Mouse (Mus musculus) ES-Bruce4 (cell line): ENCODE data around the gene Myb. TPM values are rescaled to one million over a fixed set of nuclear protein-coding genes. Genes with fewer than 3 reads are reported as not detected.

Source experiments
- H3K27ac ChIP-seq: 2 replicates; pipeline ENCODE4 v1.5.1; 2012; ENCODE audit warnings: low read length, inconsistent platforms; ENCODE audit not compliant: insufficient read depth
- H3K27me3 ChIP-seq: 2 replicates; pipeline ENCODE4 v1.6.1; 2012; ENCODE audit warnings: mild to moderate bottlenecking, low read length, inconsistent platforms; ENCODE audit not compliant: control insufficient read depth, poor library complexity, insufficient read depth, severe bottlenecking
- H3K36me3 ChIP-seq: 2 replicates; pipeline ENCODE4 v1.6.1; 2012; ENCODE audit warnings: inconsistent platforms, mild to moderate bottlenecking, low read length, moderate library complexity; ENCODE audit not compliant: control insufficient read depth, poor library complexity, insufficient read depth, severe bottlenecking
- H3K4me1 ChIP-seq: one replicate; pipeline ENCODE4 v1.8.1; 2011; ENCODE audit warnings: low read length; ENCODE audit not compliant: control insufficient read depth, insufficient read depth
- H3K4me3 ChIP-seq: 2 replicates; pipeline ENCODE4 v1.5.1; 2011; ENCODE audit warnings: low read depth, mild to moderate bottlenecking, low read length
- H3K9ac ChIP-seq: 2 replicates; pipeline ENCODE4 v1.6.1; 2012; ENCODE audit warnings: low read depth, mild to moderate bottlenecking, inconsistent platforms; ENCODE audit not compliant: poor library complexity, severe bottlenecking
- H3K9me3 ChIP-seq: replicated peaks from 2 replicates; pipeline ENCODE4 v1.6.1; 2012; ENCODE audit warnings: mild to moderate bottlenecking, low read length, inconsistent platforms; ENCODE audit not compliant: control insufficient read depth, poor library complexity, insufficient read depth, severe bottlenecking
- CTCF ChIP-seq: IDR thresholded peaks from one replicate; pipeline ENCODE4 v1.8.1; 2011; ENCODE audit warnings: low read depth, low read length
- EP300 ChIP-seq: IDR thresholded peaks from 2 replicates; pipeline ENCODE4 v1.6.1; 2011; ENCODE audit warnings: low read depth, low read length; ENCODE audit not compliant: insufficient read depth
- POLR2A ChIP-seq: IDR thresholded peaks from one replicate; pipeline ENCODE4 v1.8.1; 2011; ENCODE audit warnings: low read length; ENCODE audit not compliant: insufficient read depth
- polyA plus RNA-seq: library from polyadenylated mRNA; stranded (reverse); fragments of >200 nt; gene quantifications from 2 replicates; pipeline ENCODE4 v1.2.4, GENCODE M21; 2011; ENCODE audit warnings: low read depth; ENCODE audit not compliant: missing spikeins, insufficient read depth, insufficient read length

The Myb gene
- polyA plus RNA-seq, 1 experiment: 11.3 TPM

DNA sequence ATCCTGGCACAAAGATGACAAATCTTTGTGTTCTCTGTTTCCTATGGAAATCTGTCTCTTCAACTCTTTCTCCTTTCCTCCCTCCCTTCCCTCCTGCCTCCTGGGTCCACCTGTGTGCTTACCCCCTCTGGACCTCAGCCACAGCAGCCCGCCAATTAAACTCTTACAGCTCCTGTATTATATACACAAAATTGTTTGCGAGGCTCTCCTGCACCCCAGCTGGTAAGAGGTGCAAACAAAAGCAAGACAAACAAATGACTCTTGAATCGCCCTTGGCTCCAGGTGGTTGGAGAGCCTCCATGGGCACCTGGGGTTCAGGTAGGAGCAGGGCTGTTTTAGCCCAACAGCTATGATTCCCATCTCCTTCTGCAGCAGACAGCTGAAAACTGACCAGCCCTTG is 71.2 kb downstream of the Myb start:
- H3K4me1 ChIP-seq: peaks cover 11% of the 10 kb centered on the region
- no peaks in the 10 kb centered on the region for H3K9me3 ChIP-seq
- H3K36me3 ChIP-seq: no peaks in the 10 kb centered on the region
- H3K27me3 ChIP-seq: no peaks in the 10 kb centered on the region
- H3K9ac ChIP-seq: no peak overlapping the region
- TF ChIP-seq EP300: no peak
- TF ChIP-seq POLR2A: no peak
- no peak for TF ChIP-seq CTCF
- no peak overlapping the region for H3K4me3 ChIP-seq
- H3K27ac ChIP-seq: no peak overlapping the region

DNA sequence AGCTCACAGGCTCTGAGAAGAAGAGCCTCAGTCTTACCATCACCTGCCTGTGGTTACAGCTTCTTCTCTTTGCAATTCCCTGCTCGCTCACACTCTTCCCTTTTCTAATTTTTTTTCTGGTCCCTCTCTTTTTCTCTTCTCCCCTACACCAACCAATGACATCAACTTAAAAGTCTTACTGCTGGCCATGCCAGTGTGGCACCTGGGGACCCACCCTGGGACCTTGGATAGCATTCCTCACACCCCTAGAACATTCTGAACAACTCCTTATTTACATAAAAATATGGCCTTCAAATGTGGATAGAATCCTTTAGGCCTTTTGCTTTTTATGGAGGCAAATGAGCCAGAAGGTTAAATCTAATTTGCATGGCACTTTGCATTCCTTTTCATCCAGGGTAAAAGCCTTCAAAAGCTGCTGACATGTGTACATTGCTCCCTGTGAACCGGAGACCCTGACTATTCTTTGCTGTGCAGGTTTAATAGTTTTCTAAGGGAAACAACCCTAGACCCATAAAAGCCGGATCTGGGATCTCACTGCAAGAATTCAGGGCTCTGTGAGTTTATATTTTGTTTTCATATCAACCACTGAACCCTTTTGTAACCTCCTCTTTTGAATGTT is 73.1 kb downstream of the Myb start:
- TF ChIP-seq POLR2A (no peak), CTCF (no peak), EP300 (no peak)
- Histone ChIP-seq H3K4me3 (no peak overlapping the region), H3K4me1 (peaks cover 10% of the 10 kb centered on the region), H3K36me3 (no peaks in the 10 kb centered on the region), H3K27ac (no peak overlapping the region), H3K9ac (no peak overlapping the region), H3K27me3 (no peaks in the 10 kb centered on the region), H3K9me3 (no peaks in the 10 kb centered on the region)

- no peaks in the 10 kb centered on the region for H3K27me3 ChIP-seq
- TF ChIP-seq POLR2A (no peak), CTCF (no peak), EP300 (no peak)
These were observed 75.7 kb downstream of the Myb start for GRCm38 (mm10) chr10:21085044-21085443.

DNA sequence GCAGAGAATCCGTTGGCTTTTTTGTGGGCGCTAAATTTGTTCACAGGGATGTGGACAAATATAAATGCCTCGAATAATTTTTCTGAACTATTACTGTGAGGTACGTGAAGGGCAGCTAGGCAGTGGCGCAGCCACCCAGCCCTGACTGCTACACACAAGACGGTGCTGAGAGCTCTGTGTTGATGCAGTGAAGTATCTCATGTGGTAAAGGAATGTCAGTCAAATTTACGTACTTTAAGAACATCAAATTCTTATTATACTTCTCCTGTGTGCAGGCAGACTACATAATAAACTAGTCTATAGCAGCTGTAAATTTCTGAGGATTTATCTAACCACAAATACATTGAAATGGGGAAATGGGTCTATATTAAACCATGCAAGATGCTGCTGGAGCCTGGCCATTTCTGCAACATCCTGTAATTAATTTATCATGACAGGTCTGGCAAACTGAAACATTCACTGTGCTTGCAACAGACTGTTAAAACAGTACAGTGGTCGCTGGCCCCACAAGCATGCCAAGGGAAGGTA is 77.3 kb downstream of the Myb start:
- H3K27me3 ChIP-seq: no peaks in the 10 kb centered on the region
- H3K4me1 ChIP-seq: peaks cover 2% of the 10 kb centered on the region
- H3K4me3 ChIP-seq: no peak overlapping the region
- H3K36me3 ChIP-seq: no peaks in the 10 kb centered on the region
- TF ChIP-seq EP300 (no peak), CTCF (no peak)
- H3K27ac ChIP-seq: no peak overlapping the region
- no peak overlapping the region for H3K9ac ChIP-seq
- H3K9me3 ChIP-seq: no peaks in the 10 kb centered on the region

More at GRCm38 (mm10) chr10:21085044-21085443, 75.7 kb downstream of the Myb start:
- no peak overlapping the region for H3K9ac ChIP-seq
- H3K27ac ChIP-seq: no peak overlapping the region
- H3K36me3 ChIP-seq: no peaks in the 10 kb centered on the region
- H3K4me3 ChIP-seq: no peak overlapping the region
- no peaks in the 10 kb centered on the region for H3K9me3 ChIP-seq
- peaks cover 2% of the 10 kb centered on the region for H3K4me1 ChIP-seq

GRCm38 (mm10) chr10:21082447-21082846 is 78.3 kb downstream of the Myb start:
- Histone ChIP-seq H3K9me3 (no peaks in the 10 kb centered on the region), H3K27ac (no peak overlapping the region), H3K4me3 (no peak overlapping the region), H3K36me3 (no peaks in the 10 kb centered on the region), H3K4me1 (no peaks in the 10 kb centered on the region), H3K9ac (no peak overlapping the region), H3K27me3 (no peaks in the 10 kb centered on the region)
- no peak for TF ChIP-seq CTCF
- no peak for TF ChIP-seq POLR2A
- TF ChIP-seq EP300: no peak

GRCm38 (mm10) chr10:21077151-21077719 is 83.5 kb downstream of the Myb start:
- peaks cover 2% of the 10 kb centered on the region for H3K4me1 ChIP-seq
- no peak overlapping the region for H3K9ac ChIP-seq
- peak overlapping the region; percentile 15 for H3K4me3 ChIP-seq
- H3K27me3 ChIP-seq: no peaks in the 10 kb centered on the region
- H3K9me3 ChIP-seq: no peaks in the 10 kb centered on the region
- H3K36me3 ChIP-seq: no peaks in the 10 kb centered on the region
- TF ChIP-seq POLR2A: no peak
- no peak for TF ChIP-seq CTCF
- TF ChIP-seq EP300: no peak
- no peak overlapping the region for H3K27ac ChIP-seq
